Mouse (Mus musculus): Measurements from ENCODE around the gene Tspan11. TPM values are rescaled to one million over a fixed set of nuclear protein-coding genes. Genes with fewer than 3 reads are reported as not detected.
A peak's percentile ranks its signal among the peaks of the same experiment; 100 is the strongest.

Gene Tspan11
- polyA plus RNA-seq, 1 experiment from 2014 or later = 1.8 TPM

GRCm38 (mm10) chr6:127879472-127879871 is 7.9 kb upstream of the Tspan11 start:
- H3K36me3 ChIP-seq = no peaks in the 10 kb centered on the region
- no peak for ATAC-seq (replicated peaks; ENCODE audit: insufficient number of reproducible peaks, insufficient read depth, low FRiP score, low read depth)
- H3K4me3 ChIP-seq = no peak overlapping the region
- 88% methylated on average over 6 of the region's 6 CpGs for WGBS
- no peak overlapping the region for H3K27ac ChIP-seq
- H3K9me3 ChIP-seq (replicated peaks) = peaks cover 9% of the 10 kb centered on the region
- H3K27me3 ChIP-seq = peaks cover 3% of the 10 kb centered on the region; the same call in 1 of the 2 replicates
- H3K4me2 ChIP-seq = no peak overlapping the region
- no peak overlapping the region for H3K9ac ChIP-seq
- H3K4me1 ChIP-seq (replicated peaks) = peaks cover 10% of the 10 kb centered on the region

DNA sequence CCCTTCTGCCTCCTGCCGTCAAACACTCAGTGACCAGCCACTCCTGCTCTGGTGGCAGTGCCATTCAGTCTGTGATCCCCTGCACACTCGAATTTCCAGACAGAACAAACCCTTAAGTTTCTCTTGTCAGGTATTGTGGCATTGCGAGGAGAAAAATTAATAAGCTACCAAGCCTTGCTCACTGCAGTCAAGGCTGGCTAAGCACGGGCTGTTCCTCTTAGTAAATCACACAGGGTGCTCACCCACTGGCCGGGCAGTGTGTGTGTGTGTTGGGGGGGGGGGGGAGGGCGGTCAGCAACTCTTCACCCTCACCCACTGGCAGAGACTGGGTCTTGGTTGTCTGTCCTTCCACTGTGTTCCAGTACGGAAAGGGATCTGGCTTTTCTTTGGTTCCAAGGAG is 473 bp upstream of the Tspan11 start:
- Histone ChIP-seq H3K27me3 (0 out of 2 replicates have a peak, but pooled peaks cover 8% of the 10 kb centered on the region), H3K9me3 (replicated peaks) (no peaks in the 10 kb centered on the region), H3K9ac (no peak overlapping the region), H3K4me3 (no peak overlapping the region), H3K27ac (no peak overlapping the region), H3K4me2 (peak overlapping the region; percentile 90), H3K4me1 (replicated peaks) (peaks cover 14% of the 10 kb centered on the region), H3K36me3 (no peaks in the 10 kb centered on the region)
- no peak for ATAC-seq (replicated peaks; ENCODE audit: insufficient number of reproducible peaks, insufficient read depth, low FRiP score, low read depth)
- WGBS = 17% methylated on average over 7 of the region's 7 CpGs

GRCm38 (mm10) chr6:127888581-127888980 is 1.2 kb downstream of the Tspan11 start:
- no peaks in the 10 kb centered on the region for H3K9me3 ChIP-seq (replicated peaks)
- no peak overlapping the region for H3K27ac ChIP-seq
- ATAC-seq (replicated peaks; ENCODE audit: insufficient number of reproducible peaks, insufficient read depth, low FRiP score, low read depth) = no peak
- peak overlapping the region; percentile 90 for H3K4me2 ChIP-seq
- 0 out of 2 replicates have a peak, but pooled peaks cover 8% of the 10 kb centered on the region for H3K27me3 ChIP-seq
- H3K4me3 ChIP-seq = peak overlapping the region; percentile 55; the same call in 1 of the 2 replicates
- WGBS = 80% methylated on average over 3 of the region's 3 CpGs
- H3K9ac ChIP-seq = no peak overlapping the region
- H3K4me1 ChIP-seq (replicated peaks) = peaks cover 14% of the 10 kb centered on the region
- H3K36me3 ChIP-seq = no peaks in the 10 kb centered on the region

- Histone ChIP-seq H3K9ac (no peak overlapping the region), H3K4me2 (no peak overlapping the region), H3K36me3 (no peaks in the 10 kb centered on the region), H3K27me3 (0 out of 2 replicates have a peak, but pooled peaks cover 3% of the 10 kb centered on the region), H3K4me3 (no peak overlapping the region), H3K27ac (no peak overlapping the region), H3K4me1 (replicated peaks) (peaks cover 9% of the 10 kb centered on the region; the same call in 1 of the 2 replicates), H3K9me3 (replicated peaks) (no peaks in the 10 kb centered on the region)
- no peak for ATAC-seq (replicated peaks; ENCODE audit: insufficient number of reproducible peaks, insufficient read depth, low FRiP score, low read depth)
- WGBS = 39% methylated on average over 6 of the region's 6 CpGs
Observed at GRCm38 (mm10) chr6:127893611-127894010, 6.2 kb downstream of the Tspan11 start.

DNA sequence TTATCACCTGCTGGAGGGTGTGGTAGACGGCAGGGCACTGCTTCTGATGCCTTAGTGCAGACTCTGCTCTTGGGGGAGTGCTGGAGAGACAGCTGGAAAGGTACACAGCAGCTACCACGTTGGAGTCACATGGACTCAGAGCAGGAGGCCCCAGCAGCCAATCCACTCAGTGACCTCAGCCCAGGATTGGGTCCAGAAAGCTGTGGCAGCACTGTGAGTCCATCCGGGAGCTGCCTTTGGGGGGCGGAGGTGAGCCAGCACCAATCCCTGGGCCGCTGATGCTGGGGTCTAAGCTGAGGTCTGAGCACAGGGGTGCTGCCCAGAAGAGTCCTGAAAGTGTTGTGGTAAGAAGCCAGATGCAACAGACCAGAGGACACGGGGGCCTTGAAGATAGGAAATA is 7.6 kb downstream of the Tspan11 start:
- H3K36me3 ChIP-seq = no peaks in the 10 kb centered on the region
- no peak overlapping the region for H3K4me3 ChIP-seq
- no peak overlapping the region for H3K4me2 ChIP-seq
- H3K9ac ChIP-seq = no peak overlapping the region
- no peak for ATAC-seq (replicated peaks; ENCODE audit: insufficient number of reproducible peaks, insufficient read depth, low FRiP score, low read depth)
- no peak overlapping the region for H3K27ac ChIP-seq
- H3K4me1 ChIP-seq (replicated peaks) = peaks cover 9% of the 10 kb centered on the region; the same call in 1 of the 2 replicates
- no peaks in the 10 kb centered on the region for H3K27me3 ChIP-seq
- WGBS = 35% methylated on average over 6 of the region's 6 CpGs
- H3K9me3 ChIP-seq (replicated peaks) = no peaks in the 10 kb centered on the region

- H3K9ac ChIP-seq = no peak overlapping the region
- H3K27me3 ChIP-seq = no peaks in the 10 kb centered on the region
- no peaks in the 10 kb centered on the region for H3K9me3 ChIP-seq (replicated peaks)
- H3K27ac ChIP-seq = no peak overlapping the region
- H3K36me3 ChIP-seq = no peaks in the 10 kb centered on the region
- WGBS = 85% methylated on average over 3 of the region's 3 CpGs
- peaks cover 9% of the 10 kb centered on the region; the same call in 1 of the 2 replicates for H3K4me1 ChIP-seq (replicated peaks)
- no peak overlapping the region for H3K4me3 ChIP-seq
- ATAC-seq (replicated peaks; ENCODE audit: insufficient number of reproducible peaks, insufficient read depth, low FRiP score, low read depth) = no peak
- H3K4me2 ChIP-seq = no peak overlapping the region
Observed at GRCm38 (mm10) chr6:127896425-127896824, 9.0 kb downstream of the Tspan11 start.

DNA sequence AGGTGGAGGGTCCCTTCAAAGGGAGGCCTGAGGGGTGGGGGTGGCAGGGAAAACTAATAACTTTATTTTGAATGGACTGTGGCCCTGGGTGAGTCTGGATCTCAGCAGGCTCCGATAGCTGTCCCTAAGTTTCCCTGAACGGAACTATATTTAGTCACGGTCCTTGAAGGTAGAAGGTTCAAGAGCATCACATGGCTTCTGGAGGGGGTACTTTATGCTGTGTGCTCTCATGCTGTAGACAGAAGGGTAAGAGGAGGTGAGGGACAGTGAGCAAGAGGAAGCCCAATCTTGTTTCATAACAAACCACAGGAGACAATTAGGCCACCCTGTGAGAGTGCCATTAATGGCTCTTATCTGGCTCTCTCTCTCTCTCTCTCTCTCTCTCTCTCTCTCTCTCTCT is 10.0 kb downstream of the Tspan11 start:
- Histone ChIP-seq H3K4me1 (replicated peaks) (peaks cover 9% of the 10 kb centered on the region; the same call in 1 of the 2 replicates), H3K9me3 (replicated peaks) (no peaks in the 10 kb centered on the region), H3K27ac (no peak overlapping the region), H3K36me3 (no peaks in the 10 kb centered on the region), H3K4me3 (no peak overlapping the region), H3K27me3 (no peaks in the 10 kb centered on the region), H3K9ac (no peak overlapping the region), H3K4me2 (no peak overlapping the region)
- ATAC-seq (replicated peaks; ENCODE audit: insufficient number of reproducible peaks, insufficient read depth, low FRiP score, low read depth) = no peak
- 59% methylated on average over 3 of the region's 3 CpGs for WGBS

GRCm38 (mm10) chr6:127900062-127900461 is 12.7 kb downstream of the Tspan11 start:
- 55% methylated on average over 6 of the region's 6 CpGs for WGBS

DNA sequence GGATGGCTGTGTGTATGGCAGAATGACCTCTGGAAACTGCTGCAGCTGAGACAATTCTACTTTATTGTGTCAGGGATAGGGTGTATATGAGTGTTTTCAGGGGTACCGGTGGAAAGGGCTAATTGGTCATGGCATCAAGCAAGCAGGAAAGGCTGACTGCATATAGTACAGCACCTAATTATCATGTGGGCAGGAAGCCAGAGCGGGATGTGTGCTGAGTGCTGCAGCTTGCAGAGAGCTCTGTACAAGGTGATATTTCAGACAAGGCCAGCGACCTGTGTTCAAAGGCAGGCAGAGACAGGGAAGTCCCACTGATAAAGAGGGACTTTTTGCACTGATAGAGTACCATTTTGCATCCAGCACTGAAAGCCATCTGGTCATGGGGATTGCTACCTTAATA is 13.9 kb downstream of the Tspan11 start:
- ATAC-seq (replicated peaks; ENCODE audit: insufficient number of reproducible peaks, insufficient read depth, low FRiP score, low read depth) = no peak
- Histone ChIP-seq H3K4me1 (replicated peaks) (peaks cover 5% of the 10 kb centered on the region; the same call in 1 of the 2 replicates), H3K27me3 (no peaks in the 10 kb centered on the region), H3K9ac (no peak overlapping the region), H3K4me3 (no peak overlapping the region), H3K4me2 (no peak overlapping the region), H3K9me3 (replicated peaks) (no peaks in the 10 kb centered on the region), H3K27ac (no peak overlapping the region), H3K36me3 (no peaks in the 10 kb centered on the region)
- 61% methylated on average over 3 of the region's 3 CpGs for WGBS

More at GRCm38 (mm10) chr6:127900062-127900461, 12.7 kb downstream of the Tspan11 start:
- Histone ChIP-seq H3K36me3 (no peaks in the 10 kb centered on the region), H3K27me3 (no peaks in the 10 kb centered on the region), H3K27ac (no peak overlapping the region), H3K9ac (no peak overlapping the region), H3K4me2 (no peak overlapping the region), H3K4me3 (no peak overlapping the region), H3K4me1 (replicated peaks) (peaks cover 5% of the 10 kb centered on the region; the same call in 1 of the 2 replicates), H3K9me3 (replicated peaks) (no peaks in the 10 kb centered on the region)
- no peak for ATAC-seq (replicated peaks; ENCODE audit: insufficient number of reproducible peaks, insufficient read depth, low FRiP score, low read depth)

DNA sequence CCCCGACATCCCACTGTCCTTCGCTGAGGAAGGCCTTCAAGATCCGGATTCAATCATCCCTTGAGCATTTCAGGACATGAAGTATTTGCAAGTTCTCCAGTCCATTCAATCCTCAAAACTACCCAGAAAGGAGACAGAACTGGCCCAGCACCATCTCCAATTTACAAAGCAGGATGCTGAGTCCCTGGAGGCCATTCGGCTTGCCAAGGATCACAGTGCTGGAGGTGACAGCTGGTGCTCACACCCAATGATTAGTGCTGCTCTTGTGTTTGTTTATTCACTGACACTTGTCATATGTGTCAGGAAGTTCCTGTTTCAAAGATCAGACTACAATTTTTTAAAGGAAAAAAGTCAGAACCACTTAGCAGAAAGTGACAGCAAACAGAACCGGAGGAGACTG is 14.3 kb downstream of the Tspan11 start:
- no peak overlapping the region for H3K9ac ChIP-seq
- H3K4me1 ChIP-seq (replicated peaks) = peaks cover 5% of the 10 kb centered on the region; the same call in 1 of the 2 replicates
- no peaks in the 10 kb centered on the region for H3K9me3 ChIP-seq (replicated peaks)
- H3K27ac ChIP-seq = no peak overlapping the region
- no peak overlapping the region for H3K4me2 ChIP-seq
- no peaks in the 10 kb centered on the region for H3K36me3 ChIP-seq
- no peak for ATAC-seq (replicated peaks; ENCODE audit: insufficient number of reproducible peaks, insufficient read depth, low FRiP score, low read depth)
- H3K27me3 ChIP-seq = no peaks in the 10 kb centered on the region
- H3K4me3 ChIP-seq = no peak overlapping the region
- WGBS = 75% methylated on average over 5 of the region's 5 CpGs

DNA sequence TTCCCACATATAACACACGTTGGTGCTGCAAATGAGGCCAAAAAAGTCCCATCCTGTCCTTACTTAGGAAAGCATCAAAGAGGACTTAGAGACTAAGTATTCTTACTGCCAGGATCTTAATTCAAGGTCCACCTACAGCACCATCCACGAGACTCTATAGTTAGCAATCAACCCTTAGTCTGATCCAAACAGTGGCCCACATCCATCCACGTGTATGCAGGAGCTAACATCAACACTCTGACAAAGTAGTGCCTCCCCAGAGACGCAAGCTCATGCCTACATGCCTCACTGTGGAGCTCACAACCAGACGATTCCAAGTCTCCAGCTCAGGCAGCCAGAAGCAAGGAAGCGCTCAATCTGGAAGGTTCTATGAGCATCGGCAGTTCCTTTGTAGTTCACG is 15.2 kb downstream of the Tspan11 start:
- WGBS = 77% methylated on average over 8 of the region's 8 CpGs

GRCm38 (mm10) chr6:127910638-127911037 is 23.2 kb downstream of the Tspan11 start:
- no peaks in the 10 kb centered on the region for H3K9me3 ChIP-seq (replicated peaks)
- H3K4me3 ChIP-seq = no peak overlapping the region
- H3K27ac ChIP-seq = no peak overlapping the region
- H3K27me3 ChIP-seq = no peaks in the 10 kb centered on the region
- H3K4me2 ChIP-seq = no peak overlapping the region
- ATAC-seq (replicated peaks; ENCODE audit: insufficient number of reproducible peaks, insufficient read depth, low FRiP score, low read depth) = no peak
- WGBS = 77% methylated on average over 4 of the region's 4 CpGs
- no peak overlapping the region for H3K9ac ChIP-seq
- no peaks in the 10 kb centered on the region for H3K4me1 ChIP-seq (replicated peaks)
- no peaks in the 10 kb centered on the region for H3K36me3 ChIP-seq

More for the DNA sequence above, 15.2 kb downstream of the Tspan11 start:
- H3K27me3 ChIP-seq = no peaks in the 10 kb centered on the region
- H3K36me3 ChIP-seq = no peaks in the 10 kb centered on the region
- no peak overlapping the region for H3K27ac ChIP-seq
- no peak overlapping the region for H3K4me3 ChIP-seq
- no peak overlapping the region for H3K9ac ChIP-seq
- no peak for ATAC-seq (replicated peaks; ENCODE audit: insufficient number of reproducible peaks, insufficient read depth, low FRiP score, low read depth)
- H3K4me2 ChIP-seq = no peak overlapping the region
- no peaks in the 10 kb centered on the region for H3K4me1 ChIP-seq (replicated peaks)
- H3K9me3 ChIP-seq (replicated peaks) = no peaks in the 10 kb centered on the region

Data from heart, embryonic 15.5 days (tissue).